Mouse (Mus musculus) cerebellum, adult 2 months (tissue): ENCODE measurements at regions not wholly inside any gene's neighbourhood (a gene's known extent, or its start where the extent isn't known, plus 50 kb on each side); places are given as distances from the start of the nearest gene placed in this dataset.

Experiments used
- CTCF ChIP-seq: fragments of 200-500 bp; IDR thresholded peaks from 2 replicates; pipeline ENCODE4 v1.5.1; 2011; ENCODE audit warnings: low read depth, mild to moderate bottlenecking, control low read depth, low read length, moderate library complexity, borderline replicate concordance; ENCODE audit not compliant: insufficient read depth
- POLR2A ChIP-seq: fragments of 200-500 bp; IDR thresholded peaks from 2 replicates; pipeline ENCODE4 v1.6.1; 2011; ENCODE audit warnings: low read length, control low read depth, borderline replicate concordance; ENCODE audit not compliant: insufficient read depth

- TF ChIP-seq CTCF (no peak), POLR2A (no peak)
Observed at GRCm38 (mm10) chr14:86229755-86230154, 911.3 kb downstream of the Diaph3 start.
